Mouse (Mus musculus): ENCODE results near the gene Trex1.

Trex1 gene

DNA sequence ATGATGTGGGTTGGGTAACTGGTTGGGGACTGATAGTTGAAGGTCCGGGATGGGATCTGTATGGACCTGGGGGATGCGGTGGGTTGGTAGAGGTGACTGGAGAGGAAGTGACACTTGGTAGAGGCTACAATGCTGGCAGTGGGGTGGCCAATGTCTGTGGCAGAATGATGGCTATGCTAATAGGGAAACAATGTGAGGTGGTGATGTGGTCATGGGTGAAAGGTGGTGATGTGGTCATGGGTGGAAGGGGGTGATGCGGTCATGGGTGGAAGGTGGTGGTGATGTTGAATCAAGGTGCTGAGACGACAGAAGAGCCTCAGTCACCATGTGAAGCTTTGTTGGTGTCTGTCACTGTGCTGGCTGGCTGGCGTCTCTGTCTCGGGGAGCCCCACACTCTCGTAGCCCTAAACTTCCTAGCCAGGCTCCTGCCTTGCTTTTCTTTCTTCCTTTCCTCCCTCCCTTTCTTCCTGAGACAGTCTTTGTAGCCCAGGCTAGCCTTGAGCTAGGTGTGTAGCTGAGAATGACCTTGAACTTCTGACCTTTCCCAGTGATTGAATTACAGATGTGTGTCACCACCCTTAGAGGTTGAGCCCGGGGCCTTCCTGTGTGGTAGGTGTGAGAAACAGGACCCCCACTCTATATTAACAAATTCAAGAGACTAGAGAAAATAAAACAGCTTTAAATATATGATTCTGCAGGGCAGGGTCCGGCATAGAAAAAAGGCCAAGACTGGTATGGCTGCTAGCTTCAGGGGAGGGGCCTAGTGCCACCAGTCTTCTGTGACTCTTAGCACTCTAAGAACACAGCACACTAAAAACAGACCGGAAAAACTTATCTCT lies 7.7 kb downstream of the Trex1 start:
- DNase-seq (ENCODE audit: low read depth, low spot score), result no peak

DNA sequence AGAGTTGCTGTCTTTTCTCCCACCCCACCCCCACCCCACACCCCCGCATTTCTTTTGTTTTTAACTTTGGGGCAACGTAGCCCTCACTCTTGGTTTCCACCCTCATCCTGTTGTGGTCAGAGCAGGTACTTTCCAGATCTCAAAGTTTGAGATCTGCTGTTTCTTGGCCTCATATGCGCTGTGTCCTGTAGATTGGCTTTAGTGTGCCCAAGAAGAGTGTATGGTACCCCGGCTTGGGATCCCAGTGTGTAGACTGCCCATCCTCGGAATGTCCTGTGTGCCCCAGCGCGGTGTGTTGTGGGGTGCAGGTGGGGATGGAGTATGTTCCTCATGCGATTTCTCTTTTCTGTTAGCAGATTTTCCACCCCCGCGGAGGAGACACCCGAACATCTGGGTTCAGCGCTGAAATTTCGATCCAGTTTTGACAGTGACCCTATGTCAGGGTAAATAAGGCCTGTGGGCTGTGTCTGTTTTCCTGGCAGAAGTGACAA lies 8.5 kb downstream of the Trex1 start:
- DNase-seq (ENCODE audit: low read depth, low spot score), result no peak

DNA sequence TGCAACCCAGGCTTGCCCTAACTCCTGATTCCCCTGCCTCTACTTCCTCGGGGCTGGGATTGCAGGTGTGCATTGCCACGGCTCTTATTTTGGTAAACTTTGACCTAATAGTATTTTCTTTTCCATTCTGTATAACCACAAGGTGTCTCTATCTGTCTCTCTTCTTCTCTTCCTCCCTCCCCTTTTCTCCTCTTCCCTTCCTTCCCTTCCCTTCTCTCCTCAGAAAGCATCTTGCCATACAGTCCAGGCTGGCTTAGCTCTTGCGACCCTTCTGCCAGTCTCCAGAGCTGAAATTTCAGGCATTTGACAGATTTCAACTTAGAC lies 8.9 kb downstream of the Trex1 start:
- no peak for DNase-seq (ENCODE audit: low read depth, low spot score)

- DNase-seq (ENCODE audit: low read depth, low spot score), result no peak
These were observed 9.4 kb downstream of the Trex1 start for GRCm38 (mm10) chr9:109049996-109050673.

GRCm38 (mm10) chr9:109049316-109049715 lies 10.2 kb downstream of the Trex1 start:
- no peak for DNase-seq (ENCODE audit: low read depth, low spot score)

GRCm38 (mm10) chr9:109046306-109046705 lies 13.2 kb downstream of the Trex1 start:
- peak; percentile 15 for DNase-seq (ENCODE audit: low read depth, low spot score)

DNA sequence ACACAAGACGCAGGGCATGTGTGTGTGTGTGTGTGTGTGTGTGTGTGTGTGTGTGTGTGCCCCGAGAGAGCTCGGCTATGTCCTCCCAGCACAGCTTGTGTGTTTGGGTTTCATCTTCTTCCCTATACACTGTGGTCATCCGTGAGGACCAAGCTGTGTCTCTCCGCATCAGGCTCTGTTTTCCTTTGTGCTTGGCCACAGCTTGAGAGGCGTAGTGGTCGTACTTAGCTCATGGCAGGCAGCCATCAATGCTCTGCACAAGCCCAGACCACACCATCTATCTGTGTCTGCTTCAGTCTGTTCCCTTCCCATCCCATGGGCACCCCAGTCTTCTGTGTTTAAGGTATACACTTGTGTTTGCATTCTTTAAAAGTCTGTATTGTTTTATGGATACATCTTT lies 18.2 kb downstream of the Trex1 start:
- DNase-seq (ENCODE audit: low read depth, low spot score), result no peak

DNA sequence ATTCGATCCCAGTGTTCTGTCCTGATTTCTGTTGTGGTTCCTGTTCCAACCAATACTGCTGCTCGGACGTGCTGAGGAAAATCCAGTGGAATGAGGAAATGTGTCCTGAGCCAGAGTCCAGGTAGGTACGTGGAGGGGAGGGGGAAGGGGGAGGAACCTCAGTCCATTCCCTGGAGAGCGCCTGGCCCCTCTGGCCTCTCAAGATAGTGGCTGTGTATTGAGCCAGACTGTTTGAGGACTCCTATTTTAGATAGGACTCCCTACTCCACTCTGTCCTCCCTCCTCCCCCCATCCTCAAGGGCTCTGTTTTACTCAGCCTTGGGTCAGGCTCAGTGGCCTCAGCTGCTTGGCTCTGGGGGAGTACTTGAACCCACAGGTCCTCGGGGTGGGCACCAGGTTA lies 18.6 kb downstream of the Trex1 start:
- no peak for DNase-seq (ENCODE audit: low read depth, low spot score)

DNA sequence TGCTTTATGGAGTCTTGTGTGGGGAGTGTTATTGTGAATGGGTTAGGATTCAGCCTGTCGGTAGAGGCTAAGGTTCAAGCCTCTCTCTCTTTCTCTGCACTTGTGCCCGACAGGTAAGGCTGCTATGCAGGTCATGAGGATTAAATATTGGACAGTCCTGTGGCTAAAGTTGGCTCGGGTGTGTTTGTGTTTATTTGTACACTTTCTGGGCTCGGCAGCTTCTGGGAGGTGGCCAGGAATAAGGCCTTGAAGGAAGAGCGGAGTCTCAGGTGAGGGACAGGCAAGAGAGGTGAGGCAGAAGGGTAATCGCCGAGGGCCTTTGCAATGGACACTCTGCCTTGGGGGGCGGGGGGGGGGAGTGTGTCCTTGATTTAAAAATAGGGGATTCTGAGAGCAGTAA lies 19.3 kb downstream of the Trex1 start:
- DNase-seq (ENCODE audit: low read depth, low spot score), result no peak

DNA sequence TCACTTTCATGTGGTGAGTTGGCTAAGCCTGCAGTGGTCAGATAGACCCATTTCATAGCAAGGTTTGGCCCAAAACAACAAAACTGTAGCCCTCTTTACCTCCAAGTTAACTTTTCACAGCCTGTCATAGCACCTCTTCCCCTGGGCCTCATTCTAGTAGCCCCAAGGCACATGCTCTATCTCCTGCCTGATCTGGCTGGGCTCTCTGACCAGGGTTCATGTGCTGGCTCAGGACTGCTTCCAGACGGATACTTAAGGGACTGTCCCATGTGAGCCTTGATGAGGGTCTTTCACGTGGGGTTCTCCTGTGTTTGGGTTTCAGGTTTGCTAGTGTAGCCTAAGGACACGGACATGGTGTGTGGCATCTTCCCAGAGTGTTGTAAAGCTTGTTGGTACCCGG lies 19.9 kb downstream of the Trex1 start:
- DNase-seq (ENCODE audit: low read depth, low spot score), result no peak

DNA sequence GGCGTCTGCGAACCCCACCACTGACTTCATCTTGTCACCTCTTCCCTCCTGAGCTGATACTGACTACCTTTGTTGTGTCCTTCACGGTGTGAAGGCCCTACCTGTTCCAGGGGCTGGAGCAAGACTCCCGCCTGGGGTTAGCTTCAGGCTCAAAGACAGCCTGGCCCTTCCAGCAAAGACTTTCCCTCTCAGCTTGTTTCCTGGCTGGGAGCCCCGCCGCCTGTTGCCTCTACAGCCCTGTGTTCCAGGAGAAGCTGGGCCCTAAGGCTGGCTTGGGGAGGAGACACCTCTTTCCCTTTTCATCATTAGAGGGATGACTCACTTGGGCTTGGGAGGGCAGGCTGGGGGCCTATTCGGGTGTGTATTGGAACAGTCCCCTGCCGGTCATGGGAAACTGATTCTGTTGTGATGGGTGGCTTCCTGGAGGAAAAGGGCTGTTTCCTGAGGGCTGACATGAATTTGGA lies 20.6 kb downstream of the Trex1 start:
- no peak for DNase-seq (ENCODE audit: low read depth, low spot score)

DNA sequence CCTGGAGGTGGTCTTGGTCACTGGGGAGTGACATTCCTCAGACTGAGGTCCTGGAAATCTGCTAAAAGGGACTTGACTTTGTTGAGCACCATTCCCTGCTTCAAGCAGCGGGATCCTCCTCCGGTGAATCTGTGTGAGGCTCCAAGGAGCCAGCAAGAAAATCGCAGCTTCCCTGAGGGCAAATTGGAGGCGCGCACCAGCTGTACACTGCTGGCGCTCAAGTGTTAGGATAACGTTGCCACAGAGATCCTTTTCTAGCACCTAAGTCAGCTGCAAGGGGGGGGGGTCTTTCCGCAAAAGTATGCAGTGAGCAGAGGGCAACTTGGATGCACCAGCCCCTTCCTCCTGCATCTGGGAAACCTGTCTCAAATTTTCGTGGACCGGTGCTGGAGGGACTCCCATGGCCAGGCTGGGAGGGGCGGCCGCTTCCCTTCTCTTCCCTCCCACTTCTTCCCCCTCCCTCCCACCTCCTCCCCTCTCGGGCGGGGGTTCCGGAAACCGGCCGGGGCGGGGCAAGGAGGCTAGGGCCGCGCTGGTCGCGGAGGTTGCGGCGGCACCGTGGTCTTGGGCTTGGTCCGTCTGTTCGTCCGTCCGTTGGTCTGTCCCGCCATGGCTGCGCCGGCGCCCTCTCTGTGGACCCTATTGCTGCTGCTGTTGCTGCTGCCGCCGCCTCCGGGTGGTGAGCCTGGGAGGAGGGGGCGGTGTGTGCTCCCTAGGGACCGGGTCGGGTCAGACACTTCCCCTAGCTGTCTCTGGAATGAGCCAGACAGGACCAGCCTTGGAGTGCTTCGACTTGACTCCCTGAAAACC lies 21.2 kb downstream of the Trex1 start, which contains the start of gene Shisa5:
TSS of gene Shisa5 (plus strand) at position 480 of the 810 bp plus-strand sequence.
- no peak for DNase-seq (ENCODE audit: low read depth, low spot score)

DNA sequence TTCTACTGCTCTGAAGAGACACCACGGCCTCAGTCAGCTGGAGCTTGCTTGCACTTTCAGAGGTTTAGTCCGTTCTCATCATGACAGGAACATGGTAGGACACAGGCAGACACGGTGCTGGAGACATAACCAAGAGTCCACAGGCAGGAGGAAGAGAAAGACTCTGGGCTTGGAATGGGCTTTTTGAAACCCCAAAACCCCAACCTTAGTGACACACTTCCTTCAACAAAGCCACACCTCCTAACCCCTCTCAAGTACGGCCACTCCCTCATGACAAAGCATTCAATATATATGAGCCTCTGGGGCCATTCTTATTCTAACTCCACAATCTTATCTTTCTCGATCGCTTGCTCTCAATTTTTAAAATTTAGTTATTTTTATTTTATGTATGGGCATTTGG lies 27.1 kb downstream of the Trex1 start:
- DNase-seq (ENCODE audit: low read depth, low spot score), result no peak

DNA sequence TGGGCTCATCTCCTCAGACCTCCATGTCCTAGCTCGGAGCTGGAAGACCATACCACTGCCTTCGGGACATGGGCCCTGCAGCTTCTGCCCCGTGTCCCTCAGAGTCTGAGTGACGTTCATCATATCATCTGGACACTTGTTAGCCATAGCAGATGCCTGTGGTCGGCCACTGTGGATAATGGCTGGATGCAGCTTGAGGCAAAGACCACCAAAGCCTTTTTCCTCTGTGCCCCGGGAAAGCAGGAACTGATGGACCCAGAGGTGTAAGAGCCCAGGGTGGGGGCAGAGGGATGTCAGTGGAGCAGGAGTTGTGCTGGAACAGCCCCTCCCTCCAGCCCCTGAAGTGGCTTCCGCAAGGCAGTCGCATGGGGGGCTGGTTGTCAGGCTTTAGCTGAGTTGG lies 27.8 kb downstream of the Trex1 start:
- DNase-seq (ENCODE audit: low read depth, low spot score), result no peak

GRCm38 (mm10) chr9:109031001-109031400 lies 28.5 kb downstream of the Trex1 start:
- DNase-seq (ENCODE audit: low read depth, low spot score), result no peak

DNA sequence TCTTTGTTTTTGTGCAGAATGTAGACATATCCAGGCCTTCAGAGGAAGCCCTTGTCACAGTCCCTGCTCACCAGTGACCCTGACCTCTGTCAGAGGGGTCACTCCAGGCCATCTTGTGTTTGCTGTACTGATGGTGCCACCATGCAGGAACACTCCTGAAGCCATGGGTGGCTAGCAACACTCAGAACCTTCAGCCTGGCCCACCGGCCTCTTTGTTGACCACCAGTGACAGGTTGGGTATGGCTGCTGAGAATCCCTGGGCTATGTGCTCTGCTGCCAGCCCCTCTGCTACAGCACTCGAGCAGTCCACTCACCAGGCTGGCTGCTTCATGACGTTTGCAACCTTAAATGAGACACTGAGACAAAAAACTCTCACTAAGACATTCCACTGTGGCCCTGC lies 29.2 kb downstream of the Trex1 start:
- no peak for DNase-seq (ENCODE audit: low read depth, low spot score)

GRCm38 (mm10) chr9:109028919-109029318 lies 30.6 kb downstream of the Trex1 start:
- no peak for DNase-seq (ENCODE audit: low read depth, low spot score)

- DNase-seq (ENCODE audit: low read depth, low spot score), result no peak
These were observed 31.1 kb downstream of the Trex1 start for GRCm38 (mm10) chr9:109028421-109028820.

DNA sequence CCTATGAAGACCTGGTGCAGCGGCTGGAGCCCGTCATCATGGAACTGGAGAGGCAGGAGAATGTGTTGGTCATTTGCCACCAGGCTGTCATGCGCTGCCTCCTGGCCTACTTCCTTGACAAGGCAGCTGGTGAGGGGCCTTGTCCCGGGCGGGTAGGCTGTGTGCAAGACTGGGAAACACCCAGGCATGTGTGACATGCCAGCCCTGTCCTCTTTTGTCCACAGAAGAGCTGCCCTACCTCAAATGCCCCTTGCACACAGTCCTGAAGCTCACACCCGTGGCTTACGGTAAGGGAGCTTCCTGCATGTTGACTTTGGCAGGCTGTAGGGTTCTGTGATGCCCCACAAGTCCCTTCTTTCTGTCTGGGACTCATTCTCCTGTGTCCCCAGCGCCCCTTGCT lies 32.0 kb downstream of the Trex1 start:
- DNase-seq (ENCODE audit: low read depth, low spot score), result no peak

- no peak for DNase-seq (ENCODE audit: low read depth, low spot score)
These were observed 36.5 kb downstream of the Trex1 start for GRCm38 (mm10) chr9:109022866-109023685.

GRCm38 (mm10) chr9:109021428-109021827 lies 38.1 kb downstream of the Trex1 start:
- no peak for DNase-seq (ENCODE audit: low read depth, low spot score)
